In genomic region chr17:65174114-65174513, GRCm38 (mm10) we compare ENCODE assay signal across 19 mouse cellular contexts.
"Had no signal": no experiment of that assay in that cellular context is flagged by ENCODE, and none has a peak within 500 bp of the region (broad histone marks: within the 10 kb centered on the region; RNA-seq: fewer than 3 reads in every experiment).

No protein-coding gene starts in this region.

- H3K27me3 ChIP-seq: liver, embryonic 13.5 days; neural tube, embryonic 12.5 days; neural tube, embryonic 15.5 days had no signal

- H3K27ac ChIP-seq: kidney, postnatal 0 days; layer of hippocampus, adult 2 months; liver, embryonic 13.5 days; neural tube, embryonic 12.5 days; neural tube, embryonic 15.5 days; stomach, postnatal 0 days had no signal

- H3K4me2 ChIP-seq: liver, embryonic 13.5 days; neural tube, embryonic 12.5 days; neural tube, embryonic 15.5 days had no signal

- ATAC-seq: intestine, postnatal 0 days had no signal

- H3K4me1 ChIP-seq: liver, embryonic 13.5 days; neural tube, embryonic 12.5 days had no signal

- DNase-seq: kidney, adult 2 months; kidney, postnatal 25 days; layer of hippocampus, adult 9-11 months; liver, embryonic 13.5 days; lung, adult 2 months; lung, postnatal 14 days; lung, postnatal 4 days; right cerebral cortex, adult 18-20 months; right cerebral cortex, postnatal 14 days; right cerebral cortex, postnatal 4 days; thymus, adult 2 months; thymus, postnatal 14 days; thymus, postnatal 4 days had no signal

- H3K9me3 ChIP-seq: neural tube, embryonic 12.5 days; neural tube, embryonic 15.5 days had no signal

- H3K36me3 ChIP-seq: liver, embryonic 13.5 days; neural tube, embryonic 12.5 days; neural tube, embryonic 15.5 days had no signal

- H3K4me3 ChIP-seq: layer of hippocampus, adult 2 months; liver, embryonic 13.5 days; neural tube, embryonic 12.5 days; neural tube, embryonic 15.5 days had no signal

- H3K9ac ChIP-seq: liver, embryonic 13.5 days; neural tube, embryonic 12.5 days; neural tube, embryonic 15.5 days had no signal
